Mouse (Mus musculus): ENCODE results near the gene Vmn1r114. TPM values are rescaled to one million over a fixed set of nuclear protein-coding genes. Genes with fewer than 3 reads are reported as not detected.
"Not testable (repeated sequence)": the region's sequence is repeated elsewhere in the genome, so short reads cannot be mapped to it uniquely, and the experiment has no call there.

The Vmn1r114 gene
- not detected in 2 replicates for polyA plus RNA-seq (2014; fragmentation: Nextera tagmentation; extraction: Ambion mirVana)

GRCm38 (mm10) chr7:20812086-20812485 is at the start of gene Vmn1r114:
Gene Vmn1r114 (minus strand): TSS chr7:20812186.
- not testable (repeated sequence) for H3K9me3 ChIP-seq (ENCODE audit: control insufficient read depth, low read length); H3K4me1 ChIP-seq (replicated peaks; ENCODE audit: control insufficient read depth, insufficient read depth, low read length); H3K36me3 ChIP-seq (ENCODE audit: control insufficient read depth, insufficient read depth, low read length); H3K4me2 ChIP-seq; DNase-seq (ENCODE audit: low spot score); H3K9ac ChIP-seq (ENCODE audit: low read depth, low read length); H3K27me3 ChIP-seq (replicated peaks; ENCODE audit: control insufficient read depth, insufficient read depth, low read length); ATAC-seq (replicated peaks; ENCODE audit: low FRiP score); H3K4me3 ChIP-seq (ENCODE audit: low read depth, low read length); H3K27ac ChIP-seq (ENCODE audit: low read depth, low read length)
- WGBS = no CpG with 5 or more reads among the region's 5 CpGs

GRCm38 (mm10) chr7:20844885-20845284 is 32.9 kb upstream of the Vmn1r114 start, which contains the start of gene Vmn1r115:
Gene Vmn1r115 (minus strand): TSS chr7:20844985.
- H3K36me3 ChIP-seq (ENCODE audit: control insufficient read depth, insufficient read depth, low read length); DNase-seq (ENCODE audit: low spot score); H3K4me2 ChIP-seq; H3K9ac ChIP-seq (ENCODE audit: low read depth, low read length); H3K27me3 ChIP-seq (replicated peaks; ENCODE audit: control insufficient read depth, insufficient read depth, low read length); H3K4me3 ChIP-seq (ENCODE audit: low read depth, low read length); H3K4me1 ChIP-seq (replicated peaks; ENCODE audit: control insufficient read depth, insufficient read depth, low read length); ATAC-seq (replicated peaks; ENCODE audit: low FRiP score); H3K27ac ChIP-seq (ENCODE audit: low read depth, low read length); H3K9me3 ChIP-seq (ENCODE audit: control insufficient read depth, low read length): not testable (repeated sequence)
- 80% methylated on average over 1 of the region's 3 CpGs for WGBS

DNA sequence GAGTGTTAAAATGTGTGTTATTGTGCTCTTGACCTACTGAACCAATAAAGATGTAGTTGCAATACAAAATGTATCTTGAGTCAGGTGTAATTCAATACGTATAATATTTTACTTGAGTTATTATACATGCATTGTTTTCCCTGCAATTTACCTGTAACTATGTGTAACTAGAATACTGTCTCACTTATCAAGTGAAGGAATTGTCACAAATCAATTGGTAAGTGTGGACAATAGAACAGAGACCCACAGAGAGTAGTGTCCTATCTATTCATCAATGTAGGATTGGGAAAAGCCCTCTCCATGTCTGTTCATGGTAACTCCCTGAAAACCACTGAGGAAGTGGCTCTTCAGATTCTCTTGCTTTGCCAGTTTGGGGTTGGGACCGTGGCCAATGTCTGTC is 25.0 kb downstream of the Vmn1r114 start, which contains the start of gene Vmn1r113:
Gene Vmn1r113, plus strand, starts transcription at position 301 of the 400 bp plus-strand sequence.
- H3K9me3 ChIP-seq (ENCODE audit: control insufficient read depth, low read length); H3K4me2 ChIP-seq; H3K4me3 ChIP-seq (ENCODE audit: low read depth, low read length); DNase-seq (ENCODE audit: low spot score); H3K27me3 ChIP-seq (replicated peaks; ENCODE audit: control insufficient read depth, insufficient read depth, low read length); H3K9ac ChIP-seq (ENCODE audit: low read depth, low read length); H3K4me1 ChIP-seq (replicated peaks; ENCODE audit: control insufficient read depth, insufficient read depth, low read length); ATAC-seq (replicated peaks; ENCODE audit: low FRiP score); H3K36me3 ChIP-seq (ENCODE audit: control insufficient read depth, insufficient read depth, low read length); H3K27ac ChIP-seq (ENCODE audit: low read depth, low read length): not testable (repeated sequence)
- WGBS = 65% methylated on average over 2 of the region's 2 CpGs

DNA sequence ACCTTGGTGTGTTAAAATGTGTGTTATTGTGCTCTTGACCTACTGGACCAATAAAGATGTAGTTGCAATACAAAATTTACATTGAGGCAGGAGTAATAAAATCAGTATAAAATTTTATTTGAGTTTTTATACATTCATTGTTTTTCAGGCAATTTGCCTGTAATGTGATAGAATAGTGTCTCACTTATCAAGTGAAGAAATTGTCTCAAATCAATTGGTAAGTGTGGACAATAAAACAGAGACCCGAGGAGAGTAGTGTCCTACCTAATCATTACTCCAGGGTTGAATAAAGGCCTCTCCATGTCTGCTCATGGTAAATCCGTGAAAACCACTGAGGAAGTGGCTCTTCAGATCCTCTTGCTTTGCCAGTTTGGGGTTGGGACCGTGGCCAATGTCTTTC is 41.1 kb downstream of the Vmn1r114 start, which contains the start of gene Vmn1r112:
Gene Vmn1r112, plus strand, starts transcription at position 301 of the 400 bp plus-strand sequence.
- not testable (repeated sequence) for H3K36me3 ChIP-seq (ENCODE audit: control insufficient read depth, insufficient read depth, low read length); H3K9ac ChIP-seq (ENCODE audit: low read depth, low read length); H3K4me3 ChIP-seq (ENCODE audit: low read depth, low read length); H3K4me2 ChIP-seq; ATAC-seq (replicated peaks; ENCODE audit: low FRiP score); H3K27ac ChIP-seq (ENCODE audit: low read depth, low read length); H3K9me3 ChIP-seq (ENCODE audit: control insufficient read depth, low read length); H3K27me3 ChIP-seq (replicated peaks; ENCODE audit: control insufficient read depth, insufficient read depth, low read length); DNase-seq (ENCODE audit: low spot score); H3K4me1 ChIP-seq (replicated peaks; ENCODE audit: control insufficient read depth, insufficient read depth, low read length)
- no CpG with 5 or more reads among the region's 3 CpGs for WGBS

Other genes starting within 250 kb of the Vmn1r114 start
- gene Gm4141, start 235.9 kb downstream of the Vmn1r114 start, polyA plus RNA-seq (2014; fragmentation: Nextera tagmentation; extraction: Ambion mirVana) = not detected in 2 replicates
- gene Gm4513, start 213.2 kb downstream of the Vmn1r114 start, polyA plus RNA-seq (2014; fragmentation: Nextera tagmentation; extraction: Ambion mirVana) = not detected in 2 replicates
- gene Vmn1r107, start 143.3 kb downstream of the Vmn1r114 start, polyA plus RNA-seq (2014; fragmentation: Nextera tagmentation; extraction: Ambion mirVana) = not detected in 2 replicates
- gene Vmn1r111, start 109.0 kb downstream of the Vmn1r114 start, polyA plus RNA-seq (2014; fragmentation: Nextera tagmentation; extraction: Ambion mirVana) = not detected in 2 replicates
- not detected in 2 replicates for gene Gm10668, start 81.6 kb downstream of the Vmn1r114 start, polyA plus RNA-seq (2014; fragmentation: Nextera tagmentation; extraction: Ambion mirVana)
- gene Vmn1r112, start 41.0 kb downstream of the Vmn1r114 start, polyA plus RNA-seq (2014; fragmentation: Nextera tagmentation; extraction: Ambion mirVana) = not detected in 2 replicates
- not detected in 2 replicates for gene Vmn1r113, start 24.9 kb downstream of the Vmn1r114 start, polyA plus RNA-seq (2014; fragmentation: Nextera tagmentation; extraction: Ambion mirVana)
- gene Vmn1r115, start 32.8 kb upstream of the Vmn1r114 start, polyA plus RNA-seq (2014; fragmentation: Nextera tagmentation; extraction: Ambion mirVana) = not detected in 2 replicates
- not detected in 2 replicates for gene Vmn1r116, start 60.1 kb upstream of the Vmn1r114 start, polyA plus RNA-seq (2014; fragmentation: Nextera tagmentation; extraction: Ambion mirVana)
- gene Vmn1r117, start 71.9 kb upstream of the Vmn1r114 start, polyA plus RNA-seq (2014; fragmentation: Nextera tagmentation; extraction: Ambion mirVana) = not detected in 2 replicates
- not detected in 2 replicates for gene Vmn1r118, start 100.2 kb upstream of the Vmn1r114 start, polyA plus RNA-seq (2014; fragmentation: Nextera tagmentation; extraction: Ambion mirVana)
- gene Vmn1r119, start 200.3 kb upstream of the Vmn1r114 start, polyA plus RNA-seq (2014; fragmentation: Nextera tagmentation; extraction: Ambion mirVana) = not detected in 2 replicates
- gene Vmn1r120, start 241.6 kb upstream of the Vmn1r114 start, polyA plus RNA-seq (2014; fragmentation: Nextera tagmentation; extraction: Ambion mirVana) = not detected in 2 replicates